Mouse (Mus musculus) cortical plate, adult 2 months (tissue): ENCODE results near the gene Tbata.

ENCODE experiments used
- CTCF ChIP-seq: fragments of 200-500 bp; IDR thresholded peaks from 2 replicates; pipeline ENCODE4 v1.5.1; 2011; ENCODE audit warnings: mild to moderate bottlenecking, control low read depth, low read length; ENCODE audit not compliant: insufficient read depth; ENCODE audit errors: extremely low read depth
- POLR2A ChIP-seq: fragments of 200-500 bp; IDR thresholded peaks from 2 replicates; pipeline ENCODE4 v1.6.1; 2011; ENCODE audit warnings: mild to moderate bottlenecking, low read length, control low read depth; ENCODE audit not compliant: insufficient read depth; ENCODE audit errors: extremely low read depth

- no peak for TF ChIP-seq CTCF
- no peak for TF ChIP-seq POLR2A
Measured at GRCm38 (mm10) chr10:61137567-61137966, 34.2 kb upstream of the Tbata start.
